Mouse (Mus musculus): ENCODE results near the gene Mpzl3. TPM values are rescaled to one million over a fixed set of nuclear protein-coding genes. Genes with fewer than 3 reads are reported as not detected.

Gene Mpzl3
- polyA plus RNA-seq, 1 experiment from 2014 or later: 2.1 TPM

DNA sequence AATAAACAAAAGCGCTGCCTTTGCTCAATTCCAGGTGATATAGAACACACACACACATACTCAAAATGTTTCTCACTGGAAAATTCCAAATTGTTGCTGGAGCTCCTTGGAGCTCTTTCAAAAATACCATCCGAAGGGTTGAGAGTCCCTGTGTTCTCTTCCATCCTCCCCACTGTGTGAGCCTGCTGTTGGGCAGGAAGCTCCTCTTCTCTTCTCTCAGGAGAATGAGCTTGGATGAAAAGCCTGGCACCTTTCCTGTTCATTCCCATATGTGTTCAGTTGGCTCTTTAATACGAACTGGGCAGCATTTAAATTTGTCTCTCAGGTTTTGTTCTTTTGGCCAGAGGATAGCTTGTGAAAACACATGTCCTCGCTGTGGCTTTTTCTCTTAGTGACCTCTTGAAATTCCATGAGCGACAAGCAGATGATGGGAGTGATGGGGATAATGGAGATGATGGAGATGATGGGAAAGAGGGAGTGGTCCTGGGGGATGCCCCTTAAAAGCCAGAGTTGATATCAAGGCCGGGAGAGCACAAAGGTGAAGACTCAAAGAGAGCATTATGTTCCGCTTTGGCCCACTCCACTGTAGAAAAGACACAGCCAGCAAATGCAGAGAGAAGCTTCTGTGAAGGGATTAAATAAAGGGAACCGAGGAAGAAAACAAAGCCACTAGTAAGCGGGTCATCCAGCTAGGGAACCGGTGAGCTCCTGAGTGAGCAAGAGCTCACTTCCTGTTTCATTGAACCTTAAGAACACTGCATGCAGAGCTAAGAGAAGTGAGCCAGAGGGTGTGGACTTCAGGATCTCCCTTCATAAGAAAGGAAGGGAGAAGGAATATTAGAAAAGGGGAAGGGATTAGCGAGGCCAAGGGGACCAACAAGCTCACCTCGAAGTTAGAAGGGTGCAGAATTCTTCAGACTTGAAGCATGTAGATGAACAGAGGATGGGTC lies 31.0 kb downstream of the Mpzl3 start:
- 77% methylated on average over 12 of the region's 12 CpGs for WGBS
- no peaks in the 10 kb centered on the region for H3K27me3 ChIP-seq
- ATAC-seq (ENCODE audit: low FRiP score): no peak

GRCm38 (mm10) chr9:45088040-45088439 lies 33.1 kb downstream of the Mpzl3 start:
- Histone ChIP-seq H3K36me3 (no peaks in the 10 kb centered on the region), H3K27ac (no peak overlapping the region), H3K4me1 (no peaks in the 10 kb centered on the region), H3K27me3 (no peaks in the 10 kb centered on the region), H3K9me3 (replicated peaks) (no peaks in the 10 kb centered on the region), H3K9ac (no peak overlapping the region), H3K4me3 (no peak overlapping the region), H3K4me2 (replicated peaks) (no peak overlapping the region)
- ATAC-seq (ENCODE audit: low FRiP score): no peak

More for the DNA sequence above, 31.0 kb downstream of the Mpzl3 start:
- Histone ChIP-seq H3K4me3 (no peak overlapping the region), H3K36me3 (no peaks in the 10 kb centered on the region), H3K4me1 (no peaks in the 10 kb centered on the region), H3K9me3 (replicated peaks) (no peaks in the 10 kb centered on the region), H3K27ac (no peak overlapping the region), H3K9ac (no peak overlapping the region), H3K4me2 (replicated peaks) (no peak overlapping the region)

- no peak overlapping the region for H3K4me3 ChIP-seq
- no peak overlapping the region for H3K27ac ChIP-seq
- H3K9ac ChIP-seq: no peak overlapping the region
- WGBS: 54% methylated on average over 3 of the region's 3 CpGs
- 0 out of 2 replicates have a peak, but pooled peaks cover 3% of the 10 kb centered on the region for H3K27me3 ChIP-seq
- ATAC-seq (ENCODE audit: low FRiP score): no peak
- no peaks in the 10 kb centered on the region for H3K4me1 ChIP-seq
- no peaks in the 10 kb centered on the region for H3K9me3 ChIP-seq (replicated peaks)
- H3K4me2 ChIP-seq (replicated peaks): no peak overlapping the region
- H3K36me3 ChIP-seq: no peaks in the 10 kb centered on the region
Measured at GRCm38 (mm10) chr9:45090811-45091210, 35.8 kb downstream of the Mpzl3 start.

- no peaks in the 10 kb centered on the region for H3K4me1 ChIP-seq
- WGBS: 75% methylated on average over 4 of the region's 4 CpGs
Measured at GRCm38 (mm10) chr9:45092641-45093040, 37.7 kb downstream of the Mpzl3 start.

DNA sequence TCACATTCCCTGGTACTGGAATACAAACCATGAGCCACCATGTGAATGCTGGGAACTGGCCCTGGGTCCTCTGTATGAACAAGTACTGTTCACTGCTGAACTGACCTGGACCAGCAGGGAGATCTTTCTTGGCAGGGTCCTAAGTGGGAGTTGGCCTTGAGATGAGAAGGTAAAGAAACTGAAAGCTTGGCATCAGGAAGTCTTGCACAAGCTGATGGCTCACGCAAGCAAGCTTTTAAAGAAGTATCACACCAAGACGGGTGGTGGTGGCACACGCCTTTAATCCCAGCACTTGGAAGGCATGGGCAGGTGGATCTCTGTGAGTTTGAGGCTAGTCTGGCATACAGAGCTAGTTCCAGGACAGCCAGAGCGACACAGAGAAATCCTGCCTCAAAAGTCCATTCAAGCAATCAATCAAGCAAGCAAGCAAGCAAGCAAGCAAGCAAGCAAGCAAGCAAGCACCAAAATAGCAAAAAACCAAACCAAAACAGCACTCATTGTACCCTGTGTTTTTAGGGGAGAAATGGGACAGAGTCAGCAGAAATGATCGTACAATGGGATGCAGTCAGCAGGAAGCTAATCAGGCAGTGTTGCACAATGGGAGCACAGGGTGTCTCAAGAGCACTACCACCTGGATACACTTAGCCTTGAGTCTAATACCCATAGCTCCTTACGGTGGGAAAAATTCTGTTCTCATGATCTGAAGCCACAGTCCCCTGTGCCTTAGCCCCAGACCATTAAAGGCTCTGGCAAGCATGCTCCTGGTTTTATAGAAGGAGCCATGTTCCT lies 40.4 kb downstream of the Mpzl3 start:
- no peak overlapping the region for H3K4me3 ChIP-seq
- H3K4me2 ChIP-seq (replicated peaks): no peak overlapping the region
- no peak overlapping the region for H3K27ac ChIP-seq
- no peaks in the 10 kb centered on the region for H3K9me3 ChIP-seq (replicated peaks)
- ATAC-seq (ENCODE audit: low FRiP score): no peak
- no peaks in the 10 kb centered on the region for H3K4me1 ChIP-seq
- no peak overlapping the region for H3K9ac ChIP-seq
- 81% methylated on average over 6 of the region's 6 CpGs for WGBS
- no peaks in the 10 kb centered on the region for H3K36me3 ChIP-seq
- 0 out of 2 replicates have a peak, but pooled peaks cover 3% of the 10 kb centered on the region for H3K27me3 ChIP-seq

More at GRCm38 (mm10) chr9:45092641-45093040, 37.7 kb downstream of the Mpzl3 start:
- ATAC-seq (ENCODE audit: low FRiP score): no peak
- Histone ChIP-seq H3K9ac (no peak overlapping the region), H3K27me3 (0 out of 2 replicates have a peak, but pooled peaks cover 3% of the 10 kb centered on the region), H3K36me3 (no peaks in the 10 kb centered on the region), H3K27ac (no peak overlapping the region), H3K4me2 (replicated peaks) (no peak overlapping the region), H3K4me3 (no peak overlapping the region), H3K9me3 (replicated peaks) (no peaks in the 10 kb centered on the region)

DNA sequence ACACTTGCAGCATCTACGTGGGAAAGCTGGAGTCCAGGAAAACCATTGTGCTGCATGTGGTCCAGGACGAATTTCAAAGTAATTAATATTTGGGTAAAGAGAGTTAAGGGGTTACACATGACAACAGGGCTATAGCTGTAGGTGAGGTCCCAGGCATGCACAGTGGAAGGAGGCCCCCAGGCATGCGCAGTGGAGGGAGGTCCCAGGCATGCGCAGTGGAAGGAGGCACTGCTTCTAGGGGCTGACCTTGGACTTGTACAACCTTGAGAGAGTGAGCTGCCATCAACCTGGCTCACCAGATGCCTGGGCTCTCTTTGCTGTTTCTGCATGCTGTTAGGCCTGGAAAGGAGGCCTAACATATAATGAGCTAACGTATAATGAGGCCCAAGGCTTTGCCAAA lies 42.9 kb downstream of the Mpzl3 start:
- no peak for ATAC-seq (ENCODE audit: low FRiP score)
- WGBS: 82% methylated on average over 5 of the region's 5 CpGs

DNA sequence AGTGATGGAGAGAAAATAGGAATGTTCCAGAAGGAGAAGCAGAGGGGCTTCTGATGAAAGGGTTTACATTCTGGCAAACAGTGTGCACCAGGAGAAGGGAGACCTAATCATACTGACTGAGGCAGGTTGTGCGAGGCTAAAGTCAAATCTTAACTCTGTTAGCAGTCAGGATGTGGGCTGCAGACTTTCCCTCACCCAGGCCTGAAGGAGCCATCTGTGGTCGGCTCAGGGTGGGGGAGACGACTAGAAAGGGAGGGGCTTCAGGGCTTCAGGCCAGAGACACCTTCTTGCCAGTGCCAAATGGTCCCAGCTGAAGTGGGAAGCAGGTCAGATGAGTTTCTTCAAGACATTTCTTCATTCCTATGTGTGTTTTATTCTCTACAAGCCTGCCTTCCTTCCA lies 43.4 kb downstream of the Mpzl3 start:
- no peak overlapping the region for H3K9ac ChIP-seq
- no peak overlapping the region for H3K4me3 ChIP-seq
- no peak overlapping the region for H3K27ac ChIP-seq
- no peak overlapping the region for H3K4me2 ChIP-seq (replicated peaks)
- no peak for ATAC-seq (ENCODE audit: low FRiP score)
- no peaks in the 10 kb centered on the region for H3K9me3 ChIP-seq (replicated peaks)
- H3K4me1 ChIP-seq: no peaks in the 10 kb centered on the region
- 0 out of 2 replicates have a peak, but pooled peaks cover 3% of the 10 kb centered on the region for H3K27me3 ChIP-seq
- 66% methylated on average over 3 of the region's 3 CpGs for WGBS
- no peaks in the 10 kb centered on the region for H3K36me3 ChIP-seq

More for the DNA sequence above, 42.9 kb downstream of the Mpzl3 start:
- Histone ChIP-seq H3K9ac (no peak overlapping the region), H3K4me2 (replicated peaks) (no peak overlapping the region), H3K4me1 (no peaks in the 10 kb centered on the region), H3K36me3 (no peaks in the 10 kb centered on the region), H3K9me3 (replicated peaks) (no peaks in the 10 kb centered on the region), H3K27me3 (0 out of 2 replicates have a peak, but pooled peaks cover 3% of the 10 kb centered on the region), H3K4me3 (no peak overlapping the region), H3K27ac (no peak overlapping the region)

GRCm38 (mm10) chr9:45102528-45102927 lies 47.5 kb downstream of the Mpzl3 start:
- Histone ChIP-seq H3K4me1 (no peaks in the 10 kb centered on the region), H3K9ac (no peak overlapping the region), H3K36me3 (no peaks in the 10 kb centered on the region), H3K27ac (no peak overlapping the region), H3K9me3 (replicated peaks) (no peaks in the 10 kb centered on the region), H3K27me3 (no peaks in the 10 kb centered on the region), H3K4me2 (replicated peaks) (no peak overlapping the region), H3K4me3 (no peak overlapping the region)
- WGBS: 71% methylated on average over 1 of the region's 1 CpGs
- no peak for ATAC-seq (ENCODE audit: low FRiP score)

GRCm38 (mm10) chr9:45103211-45103979 lies 48.4 kb downstream of the Mpzl3 start:
- Histone ChIP-seq H3K9me3 (replicated peaks) (no peaks in the 10 kb centered on the region), H3K4me3 (no peak overlapping the region), H3K36me3 (no peaks in the 10 kb centered on the region), H3K27ac (no peak overlapping the region), H3K4me1 (no peaks in the 10 kb centered on the region), H3K4me2 (replicated peaks) (no peak overlapping the region), H3K9ac (no peak overlapping the region), H3K27me3 (no peaks in the 10 kb centered on the region)
- 74% methylated on average over 11 of the region's 11 CpGs for WGBS
- no peak for ATAC-seq (ENCODE audit: low FRiP score)

DNA sequence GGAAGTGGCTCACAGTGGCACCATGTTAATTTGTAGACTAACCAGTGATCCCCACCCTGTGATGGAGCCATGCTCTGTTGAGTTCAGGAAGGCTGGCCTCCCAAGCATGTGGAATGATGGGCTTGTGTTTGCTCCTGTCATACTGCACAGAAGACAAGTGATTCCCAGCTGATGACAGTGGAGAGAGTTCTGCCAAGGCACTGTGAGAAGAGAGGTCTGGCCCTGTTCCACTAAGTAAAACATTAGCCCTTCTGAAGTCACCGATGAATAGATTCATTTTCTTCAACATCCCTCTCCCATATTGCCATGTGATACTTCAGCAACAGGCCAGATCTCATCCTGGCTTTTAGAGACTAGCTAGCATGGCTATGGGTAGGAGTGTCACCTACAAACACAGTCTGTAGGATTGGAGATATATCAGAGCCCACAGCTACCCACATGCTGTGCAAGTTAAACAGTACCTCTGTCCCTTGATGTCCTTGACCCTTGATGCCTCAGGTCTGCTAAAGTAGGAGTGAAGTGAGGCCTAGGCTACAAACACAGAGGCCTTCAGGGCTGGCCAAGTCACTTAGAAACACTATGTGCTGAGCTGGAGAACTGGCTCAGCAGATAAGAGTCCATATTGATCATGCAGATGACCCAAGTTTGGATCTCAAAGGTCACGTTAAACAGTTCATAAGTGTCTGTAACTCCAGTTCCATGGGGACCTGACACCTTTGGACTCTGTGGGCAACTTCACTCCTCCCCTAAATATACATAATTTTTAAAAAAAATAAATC lies 50.8 kb downstream of the Mpzl3 start:
- H3K9ac ChIP-seq: no peak overlapping the region
- H3K4me2 ChIP-seq (replicated peaks): no peak overlapping the region
- no peaks in the 10 kb centered on the region for H3K36me3 ChIP-seq
- H3K27ac ChIP-seq: no peak overlapping the region
- no peak for ATAC-seq (ENCODE audit: low FRiP score)
- WGBS: 90% methylated on average over 2 of the region's 2 CpGs
- H3K27me3 ChIP-seq: no peaks in the 10 kb centered on the region
- no peak overlapping the region for H3K4me3 ChIP-seq
- H3K9me3 ChIP-seq (replicated peaks): no peaks in the 10 kb centered on the region
- H3K4me1 ChIP-seq: no peaks in the 10 kb centered on the region

- Histone ChIP-seq H3K4me1 (peaks cover 17% of the 10 kb centered on the region), H3K4me3 (peak overlapping the region; percentile 36), H3K27me3 (peaks cover 8% of the 10 kb centered on the region), H3K27ac (0 out of 2 replicates have a peak overlapping the region, but pooled peaks have one; percentile 12), H3K4me2 (replicated peaks) (peak overlapping the region; percentile 58), H3K9ac (peak overlapping the region; percentile 47), H3K9me3 (replicated peaks) (no peaks in the 10 kb centered on the region), H3K36me3 (no peaks in the 10 kb centered on the region)
- peak; percentile 48 for ATAC-seq (ENCODE audit: low FRiP score)
- WGBS: 4% methylated on average over 14 of the region's 14 CpGs
Measured at GRCm38 (mm10) chr9:45115706-45116105, 60.7 kb downstream of the Mpzl3 start.

Data from hindbrain, embryonic 12.5 days (tissue).